Mouse (Mus musculus) B cell, adult 62 days (primary cell): Measurements from ENCODE around the gene Lurap1. TPM values are rescaled to one million over a fixed set of nuclear protein-coding genes. Genes with fewer than 3 reads are reported as not detected.

Experiments
- total RNA-seq: library from RNA; stranded (reverse); gene quantifications from 4 replicates; pipeline ENCODE4 v1.2.4, GENCODE M21; 2023

Lurap1 gene
- 3.7 to 4.9 TPM (median 4.2 TPM) in 4 replicates for total RNA-seq

GRCm38 (mm10) chr4:116151238-116151637 lies at the start of gene Lurap1:
Gene Lurap1 (minus strand): TSS chr4:116151338.

GRCm38 (mm10) chr4:116173072-116173471 lies 21.9 kb upstream of the Lurap1 start, which contains the start of the genes 1700042G07Rik and Gm49337:
Gene 1700042G07Rik (plus strand): TSS chr4:116173372.
Gene Gm49337 (plus strand): TSS chr4:116173384.

GRCm38 (mm10) chr4:116167404-116167803 lies 16.3 kb upstream of the Lurap1 start, which contains the start of gene Tspan1:
Gene Tspan1 (minus strand): TSS chr4:116167601.

GRCm38 (mm10) chr4:116123602-116124519 lies 27.3 kb downstream of the Lurap1 start, which contains the start of the genes Rad54l and Pomgnt1:
Gene Rad54l (minus strand): TSS chr4:116123690.
Gene Pomgnt1 (plus strand): TSS chr4:116123840.

Other genes with a start within 250 kb of the Lurap1 start
- not detected in 4 replicates for gene Dmbx1, start 211.4 kb downstream of the Lurap1 start, total RNA-seq
- gene Faah, start 133.4 kb downstream of the Lurap1 start, total RNA-seq = 43.7 to 46.5 TPM (median 45.4 TPM) in 4 replicates
- 37.6 to 47.7 TPM (median 40.7 TPM) in 4 replicates for gene Nsun4, start 97.5 kb downstream of the Lurap1 start, total RNA-seq
- gene Uqcrh, start 76.3 kb downstream of the Lurap1 start, total RNA-seq = 276 to 285 TPM (median 277 TPM) in 4 replicates
- 26.9 to 36.4 TPM (median 28.2 TPM) in 4 replicates for gene Lrrc41, start 76.1 kb downstream of the Lurap1 start, total RNA-seq
- gene Rad54l, start 27.6 kb downstream of the Lurap1 start, total RNA-seq = 1.3 to 2.1 TPM (median 1.4 TPM) in 4 replicates
- gene Pomgnt1, start 27.5 kb downstream of the Lurap1 start, total RNA-seq = 37.1 to 52.2 TPM (median 44.0 TPM) in 4 replicates
- gene Tspan1, start 16.3 kb upstream of the Lurap1 start, total RNA-seq = not detected in 4 replicates
- gene 1700042G07Rik, start 22.0 kb upstream of the Lurap1 start, total RNA-seq = not detected in 4 replicates
- 0.37 to 0.98 TPM in 2 of 4 replicates, not detected in the others for gene Gm49337, start 22.0 kb upstream of the Lurap1 start, total RNA-seq
- gene Pik3r3, start 70.3 kb upstream of the Lurap1 start, total RNA-seq = 0.69 to 3.1 TPM (median 1.8 TPM) in 4 replicates